Mouse (Mus musculus) lung, postnatal 0 days (tissue): Measurements from ENCODE around the gene Dpp9.

Experiments
- CTCF ChIP-seq: IDR thresholded peaks from 2 replicates; pipeline ENCODE4 v1.5.1; 2016; ENCODE audit warnings: antibody characterized with exemption, mild to moderate bottlenecking
- EP300 ChIP-seq: IDR thresholded peaks from 2 replicates; pipeline ENCODE4 v1.6.1; 2016; ENCODE audit warnings: antibody characterized with exemption, mild to moderate bottlenecking, control low read depth

DNA sequence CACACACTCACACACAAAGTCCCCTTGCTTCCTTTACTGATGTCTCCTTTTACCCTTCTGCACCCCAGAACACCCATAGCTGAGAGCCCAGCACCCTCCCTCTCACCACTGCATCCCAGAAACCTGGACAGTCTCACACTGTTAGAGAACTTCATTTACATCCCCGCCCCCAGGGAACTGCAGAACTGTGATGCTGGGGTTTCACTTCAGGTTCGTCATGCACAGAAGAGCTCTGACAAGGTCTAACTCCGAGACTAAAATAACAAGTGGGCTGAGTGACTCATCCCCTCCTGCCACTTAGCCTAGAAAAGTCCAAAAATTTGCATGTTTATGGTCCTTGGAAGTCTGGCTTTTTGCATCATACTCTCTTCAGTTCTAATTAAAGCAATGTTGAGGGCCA, 47.6 kb upstream of the Dpp9 start:
- TF ChIP-seq CTCF, result no peak
- TF ChIP-seq EP300, result no peak
